Mouse (Mus musculus): ENCODE measurements around the gene Tmem176b.

- TF ChIP-seq CTCF (IDR thresholded peaks at IDR 0.05; ENCODE audit: borderline replicate concordance, insufficient read depth, low read depth, low read length) (no peak), POLR2A (IDR thresholded peaks at IDR 0.05; ENCODE audit: borderline replicate concordance, insufficient read depth, low read length) (no peak)
These were observed 981 bp upstream of the Tmem176b start for GRCm38 (mm10) chr6:48842111-48842842.
